Mouse (Mus musculus) CH12.LX (cell line): ENCODE results near the gene Prmt3. TPM values are rescaled to one million over a fixed set of nuclear protein-coding genes. Genes with fewer than 3 reads are reported as not detected.

Experiments
- DNase-seq: peaks from one replicate; pipeline ENCODE4 v3.0.0-alpha.2; 2013; ENCODE audit errors: extremely low read depth
- H3K27ac ChIP-seq: 2 replicates; pipeline ENCODE4 v1.5.1; 2012; ENCODE audit warnings: low read depth, mild to moderate bottlenecking, control low read depth, moderate library complexity; ENCODE audit not compliant: insufficient read depth
- H3K27me3 ChIP-seq: replicated peaks from 2 replicates; pipeline ENCODE3; 2012; ENCODE audit warnings: inconsistent platforms
- H3K36me3 ChIP-seq, 2 experiments: replicated peaks in 1 of 2; 2 replicates each; pipeline versions ENCODE3 to v1.6.1; 2012; ENCODE audit warnings: inconsistent platforms in 1 of 2, low read length in 1 of 2, mild to moderate bottlenecking in 1 of 2, mixed read lengths in 1 of 2, moderate library complexity in 1 of 2; ENCODE audit not compliant: control insufficient read depth in 1 of 2, insufficient read depth in 1 of 2
- H3K4me1 ChIP-seq, 2 experiments: 2 replicates each; pipeline ENCODE4 v1.6.1; 2012; ENCODE audit warnings: inconsistent platforms in 1 of 2, moderate library complexity in 1 of 2; ENCODE audit not compliant: insufficient read depth in 2 of 2, control insufficient read depth in 1 of 2
- H3K4me2 ChIP-seq: 2 replicates; pipeline ENCODE4 v1.6.1; 2012; ENCODE audit warnings: low read depth, mild to moderate bottlenecking, control low read depth; ENCODE audit not compliant: poor library complexity, insufficient read depth, severe bottlenecking
- H3K4me3 ChIP-seq, 3 experiments: fragments of 150-350 bp in 1 of 3; sonication (generic) in 1 of 3; replicated peaks in 1 of 3; 2 replicates each; pipeline versions ENCODE3 to v1.5.1; 2011 to 2012; ENCODE audit warnings: low read depth in 2 of 3, low read length in 2 of 3, mild to moderate bottlenecking in 2 of 3, moderate library complexity in 2 of 3, control low read depth in 1 of 3, improper control_type of control experiment in 1 of 3, inconsistent platforms in 1 of 3, mixed read lengths in 1 of 3; ENCODE audit not compliant: poor library complexity in 1 of 3
- H3K79me2 ChIP-seq: replicated peaks from 2 replicates; pipeline ENCODE4 v1.6.1; 2012; ENCODE audit warnings: mild to moderate bottlenecking, moderate library complexity; ENCODE audit not compliant: control insufficient read depth, poor library complexity, insufficient read depth, severe bottlenecking; ENCODE audit errors: extremely low read depth
- H3K9ac ChIP-seq: 2 replicates; pipeline ENCODE4 v1.6.1; 2012; ENCODE audit warnings: low read depth, mild to moderate bottlenecking, control low read depth, moderate library complexity; ENCODE audit not compliant: insufficient read depth
- H3K9me3 ChIP-seq: replicated peaks from 2 replicates; pipeline ENCODE3; 2012; ENCODE audit warnings: low read length, inconsistent platforms, mixed read lengths
- BHLHE40 ChIP-seq: IDR thresholded peaks from 2 replicates; pipeline ENCODE4 v1.6.1; 2011; ENCODE audit warnings: mild to moderate bottlenecking, low read depth, low read length, improper control_type of control experiment
- CHD1 ChIP-seq: IDR thresholded peaks from 2 replicates; pipeline ENCODE4 v1.6.1; 2012; ENCODE audit warnings: low read depth, low read length, improper control_type of control experiment, inconsistent platforms
- ELF1 ChIP-seq: IDR thresholded peaks from 2 replicates; pipeline ENCODE4 v1.6.1; 2014; ENCODE audit warnings: low read depth, mild to moderate bottlenecking, inconsistent platforms, low read length, improper control_type of control experiment
- EP300 ChIP-seq: IDR thresholded peaks from 2 replicates; pipeline ENCODE4 v1.6.1; 2011; ENCODE audit warnings: low read length, improper control_type of control experiment
- ETS1 ChIP-seq: conservative IDR thresholded peaks from 2 replicates; pipeline ENCODE4 v1.6.1; 2012; ENCODE audit warnings: low read depth, mild to moderate bottlenecking, inconsistent platforms, low read length, improper control_type of control experiment, moderate library complexity
- HCFC1 ChIP-seq: IDR thresholded peaks from 2 replicates; pipeline ENCODE4 v1.6.1; 2012; ENCODE audit warnings: low read depth, mild to moderate bottlenecking, inconsistent platforms, low read length, improper control_type of control experiment
- IRF4 ChIP-seq: IDR thresholded peaks from 2 replicates; pipeline ENCODE4 v1.6.1; 2014; ENCODE audit warnings: low read depth, mild to moderate bottlenecking, inconsistent platforms, low read length, improper control_type of control experiment
- JUN ChIP-seq: IDR thresholded peaks from 2 replicates; pipeline ENCODE4 v1.6.1; 2011; ENCODE audit warnings: low read depth, mild to moderate bottlenecking, low read length, improper control_type of control experiment, moderate library complexity; ENCODE audit not compliant: insufficient read depth
- KAT2A ChIP-seq: IDR thresholded peaks from 2 replicates; pipeline ENCODE4 v1.6.1; 2012; ENCODE audit warnings: low read length, improper control_type of control experiment, inconsistent platforms; ENCODE audit not compliant: insufficient replicate concordance
- MAFK ChIP-seq: IDR thresholded peaks from 2 replicates; pipeline ENCODE4 v1.6.1; 2011; ENCODE audit warnings: low read length, improper control_type of control experiment; ENCODE audit not compliant: insufficient replicate concordance
- MAX ChIP-seq: IDR thresholded peaks from 2 replicates; pipeline ENCODE4 v1.6.1; 2011; ENCODE audit warnings: low read length, improper control_type of control experiment
- MAZ ChIP-seq: IDR thresholded peaks from 2 replicates; pipeline ENCODE4 v1.6.1; 2012; ENCODE audit warnings: low read depth, mild to moderate bottlenecking, inconsistent platforms, low read length, improper control_type of control experiment, moderate library complexity
- POLR2AphosphoS2 ChIP-seq: IDR thresholded peaks from 2 replicates; pipeline ENCODE4 v1.6.1; 2011; ENCODE audit warnings: low read depth, low read length, improper control_type of control experiment
- RAD21 ChIP-seq: IDR thresholded peaks from 2 replicates; pipeline ENCODE4 v1.6.1; 2011; ENCODE audit warnings: low read depth, mild to moderate bottlenecking, low read length, improper control_type of control experiment, moderate library complexity
- SIN3A ChIP-seq: IDR thresholded peaks from 2 replicates; pipeline ENCODE4 v1.6.1; 2012; ENCODE audit warnings: low read length, improper control_type of control experiment, inconsistent platforms
- SMC3 ChIP-seq: IDR thresholded peaks from 2 replicates; pipeline ENCODE4 v1.6.1; 2011; ENCODE audit warnings: low read depth, low read length, improper control_type of control experiment
- TBP ChIP-seq: conservative IDR thresholded peaks from 2 replicates; pipeline ENCODE4 v1.6.1; 2011; ENCODE audit warnings: low read depth, low read length, improper control_type of control experiment
- TCF12 ChIP-seq: IDR thresholded peaks from 2 replicates; pipeline ENCODE4 v1.6.1; 2014; ENCODE audit warnings: low read depth, mild to moderate bottlenecking, inconsistent platforms, low read length, improper control_type of control experiment
- USF2 ChIP-seq: conservative IDR thresholded peaks from 2 replicates; pipeline ENCODE4 v1.6.1; 2011; ENCODE audit warnings: low read depth, low read length, improper control_type of control experiment
- ZC3H11A ChIP-seq: IDR thresholded peaks from 2 replicates; pipeline ENCODE4 v1.6.1; 2012; ENCODE audit warnings: low read depth, mild to moderate bottlenecking, inconsistent platforms, low read length, improper control_type of control experiment
- ZKSCAN1 ChIP-seq: IDR thresholded peaks from 2 replicates; pipeline ENCODE4 v1.6.1; 2012; ENCODE audit warnings: low read depth, inconsistent platforms, low read length, improper control_type of control experiment, borderline replicate concordance
- dilution Hi-C: fragments of 300-500 bp; cut with MboI; formaldehyde crosslinking; loops from 2 replicates; pipeline ENCODE4 v1.14.3; 2020; ENCODE audit warnings: low sequenced_read_pairs; ENCODE audit not compliant: extremely low pct_unique_long_range_greater_than_20kb, extremely low pct_ligation_motif_present
- in situ Hi-C: fragments of 300-500 bp; cut with MboI; formaldehyde crosslinking; loops from 3 replicates; pipeline ENCODE4 v1.14.3; 2019; ENCODE audit warnings: low sequenced_read_pairs, low pct_ligation_motif_present, low pct_unique_long_range_greater_than_20kb, mixed read lengths
- polyA plus RNA-seq: library from polyadenylated mRNA; unstranded; fragments of >175 nt; gene quantifications from 2 replicates; pipeline ENCODE4 v1.2.1, GENCODE M21; 2012; ENCODE audit warnings: low read depth; ENCODE audit not compliant: insufficient read length
- total RNA-seq, 2 experiments: library from RNA; depleted of rRNA; stranded (reverse); fragments of 300-350 nt in 1 of 2; fragments of >200 nt in 1 of 2; gene quantifications; 2 replicates each; pipeline ENCODE4 v1.2.3; 2012 to 2014

The Prmt3 gene
- total and polyA plus RNA-seq, 3 experiments: 47.9 to 86.0 (median 54.5) TPM

GRCm38 (mm10) chr7:49804638-49805165 is 26.6 kb downstream of the Prmt3 start:
- dilution Hi-C loops: no loop called here
- H3K4me1 ChIP-seq: no peaks in the 10 kb centered on the region

GRCm38 (mm10) chr7:49805618-49806017 is 27.5 kb downstream of the Prmt3 start:
- Histone ChIP-seq H3K4me2 (no peak overlapping the region), H3K4me3 (no peak overlapping the region), H3K27me3 (no peaks in the 10 kb centered on the region), H3K9ac (no peak overlapping the region), H3K36me3 (peaks cover 48 to 89% of the 10 kb centered on the region in 2 experiments), H3K27ac (no peak overlapping the region), H3K4me1 (no peaks in the 10 kb centered on the region), H3K79me2 (no peaks in the 10 kb centered on the region), H3K9me3 (no peaks in the 10 kb centered on the region)
- no peak for DNase-seq
- no peak for TF ChIP-seq ETS1
- no peak for TF ChIP-seq TCF12
- no peak for TF ChIP-seq JUN
- no peak for TF ChIP-seq BHLHE40
- TF ChIP-seq POLR2AphosphoS2: no peak
- TF ChIP-seq KAT2A: no peak
- no peak for TF ChIP-seq CHD1
- no peak for TF ChIP-seq ZC3H11A
- TF ChIP-seq MAFK: no peak
- TF ChIP-seq EP300: no peak
- no peak for TF ChIP-seq TBP
- no peak for TF ChIP-seq SMC3
- TF ChIP-seq ZKSCAN1: no peak
- in situ Hi-C loops: no loop called here
- dilution Hi-C loops: no loop called here

More at GRCm38 (mm10) chr7:49804638-49805165, 26.6 kb downstream of the Prmt3 start:
- in situ Hi-C loops: no loop called here
- H3K4me3 ChIP-seq: no peak overlapping the region
- no peaks in the 10 kb centered on the region for H3K79me2 ChIP-seq
- H3K9ac ChIP-seq: no peak overlapping the region
- no peak overlapping the region for H3K27ac ChIP-seq
- H3K27me3 ChIP-seq: no peaks in the 10 kb centered on the region
- no peaks in the 10 kb centered on the region for H3K9me3 ChIP-seq
- H3K4me2 ChIP-seq: no peak overlapping the region
- TF ChIP-seq SIN3A (no peak), CHD1 (no peak), TBP (no peak), HCFC1 (no peak), ZKSCAN1 (no peak), ELF1 (no peak), RAD21 (no peak), BHLHE40 (no peak), USF2 (no peak), MAZ (no peak), MAX (no peak), IRF4 (no peak), KAT2A (no peak)
- TF ChIP-seq, all 38 proteins: peak for 0
- H3K36me3 ChIP-seq: peaks cover 53 to 92% of the 10 kb centered on the region in 2 experiments
- DNase-seq: no peak
